Mouse (Mus musculus) gonadal fat pad, adult 2 months (tissue): ENCODE data around the gene Elk4. TPM values are rescaled to one million over a fixed set of nuclear protein-coding genes. Genes with fewer than 3 reads are reported as not detected.

Experiments used
- DNase-seq: peaks from one replicate; pipeline ENCODE4 v3.0.0-alpha.2; 2012; ENCODE audit warnings: low read depth
- polyA plus RNA-seq: library from polyadenylated mRNA; depleted of rRNA; stranded (reverse); fragments of >200 nt; gene quantifications from 2 replicates; pipeline ENCODE4 v1.2.3, GENCODE M21; 2012

Gene Elk4
- polyA plus RNA-seq, 1 experiment: 18.4 TPM

- DNase-seq: no peak
Observed at GRCm38 (mm10) chr1:131987432-131987831, 20.0 kb upstream of the Elk4 start.

GRCm38 (mm10) chr1:131989476-131989875 is 17.9 kb upstream of the Elk4 start:
- DNase-seq: no peak

DNA sequence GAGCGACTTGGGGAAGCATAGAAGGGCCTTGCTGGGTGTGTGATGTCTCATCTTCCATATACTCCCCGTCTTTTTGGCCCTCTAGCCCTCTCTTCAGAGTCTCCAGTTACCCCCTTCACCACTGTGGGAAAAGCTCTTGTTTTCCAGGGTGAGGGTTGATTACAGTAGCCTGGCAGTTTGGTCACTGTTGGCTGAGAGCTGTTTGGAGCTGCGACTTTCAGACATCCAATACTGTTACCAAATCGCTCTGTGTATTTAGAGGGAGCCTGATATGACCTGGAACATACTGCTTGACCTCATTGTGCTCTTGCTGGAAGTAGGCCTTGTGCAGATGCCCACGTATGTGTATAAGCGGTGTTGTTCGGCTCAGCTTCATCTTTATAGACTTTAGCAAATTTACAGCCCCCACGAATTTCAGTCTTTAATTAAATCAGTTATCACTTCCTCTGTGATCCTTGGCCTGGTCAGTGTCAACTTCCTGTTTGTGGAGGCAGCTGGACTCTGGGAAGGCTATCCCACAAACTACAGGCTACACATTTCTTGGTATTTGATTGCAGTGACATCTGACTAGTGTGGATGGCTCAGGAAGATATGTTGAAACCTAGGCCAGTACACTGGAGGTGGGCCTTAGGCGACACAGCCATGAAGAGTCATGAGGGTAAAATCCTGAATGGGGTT is 17.2 kb upstream of the Elk4 start:
- DNase-seq: no peak

DNA sequence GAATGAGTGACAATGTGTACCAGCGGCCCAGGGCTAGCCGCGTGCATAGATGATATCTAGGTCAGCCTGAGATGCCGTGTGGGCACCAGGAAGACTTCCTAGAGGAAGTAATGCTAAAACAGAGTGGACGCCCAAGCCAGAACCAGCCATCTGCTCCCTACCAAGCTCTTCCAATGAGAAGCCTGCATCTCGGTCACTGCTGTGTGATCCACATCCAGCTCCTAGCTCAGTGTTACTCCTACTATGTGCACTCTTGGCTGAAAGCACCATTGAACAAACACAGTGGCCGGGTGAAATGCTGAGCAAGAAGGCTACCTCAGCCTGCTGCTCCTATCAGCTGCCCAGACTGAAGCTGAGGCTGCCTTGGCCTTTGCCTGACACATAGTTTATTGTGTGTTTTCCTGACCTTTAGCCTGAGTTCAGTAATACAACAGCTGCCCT is 14.8 kb upstream of the Elk4 start:
- no peak for DNase-seq

GRCm38 (mm10) chr1:131993169-131994040 is 14.0 kb upstream of the Elk4 start:
- DNase-seq: no peak

DNA sequence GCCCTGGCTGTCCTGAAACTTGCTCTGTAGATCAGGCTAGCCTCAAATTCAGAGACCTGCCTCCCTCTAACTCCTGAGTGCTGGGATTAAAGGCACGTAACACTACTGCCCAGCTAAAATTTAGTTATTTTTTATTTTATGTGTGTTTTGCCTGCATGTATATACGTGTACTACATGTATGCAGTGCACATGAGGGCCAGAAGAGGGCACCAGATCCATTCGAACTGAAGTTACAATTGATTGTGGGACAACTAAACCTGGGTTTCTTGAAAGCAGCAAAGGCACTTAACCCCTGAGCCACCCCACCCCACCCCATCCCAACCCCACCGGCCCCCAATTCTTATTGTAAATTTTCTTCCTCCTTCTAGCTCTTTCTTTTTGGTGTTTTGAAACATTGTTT is 12.3 kb upstream of the Elk4 start:
- DNase-seq: no peak

- no peak for DNase-seq
Observed at GRCm38 (mm10) chr1:132000506-132000905, 6.9 kb upstream of the Elk4 start.

DNA sequence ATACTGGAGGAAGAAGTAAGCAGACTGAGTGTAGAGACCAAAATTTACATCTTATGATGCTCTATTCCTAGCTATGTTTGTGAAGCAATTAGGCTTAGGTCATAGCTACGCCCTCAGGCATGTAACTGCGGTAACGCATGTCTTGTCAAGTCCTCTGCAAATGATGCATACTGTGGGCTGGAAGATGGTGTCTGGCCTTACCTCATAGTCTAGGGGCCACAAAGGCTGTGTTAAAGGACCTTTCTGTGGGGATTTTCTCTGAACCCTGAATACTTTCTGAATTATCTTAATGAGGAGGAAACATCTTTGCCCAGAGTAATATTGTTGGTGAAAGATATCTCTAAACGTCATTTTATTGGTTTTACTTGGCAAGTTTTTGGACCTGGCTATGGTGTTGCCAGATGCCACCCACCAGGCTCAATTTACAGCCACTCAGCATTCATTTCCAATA is 5.5 kb upstream of the Elk4 start:
- DNase-seq: no peak

DNA sequence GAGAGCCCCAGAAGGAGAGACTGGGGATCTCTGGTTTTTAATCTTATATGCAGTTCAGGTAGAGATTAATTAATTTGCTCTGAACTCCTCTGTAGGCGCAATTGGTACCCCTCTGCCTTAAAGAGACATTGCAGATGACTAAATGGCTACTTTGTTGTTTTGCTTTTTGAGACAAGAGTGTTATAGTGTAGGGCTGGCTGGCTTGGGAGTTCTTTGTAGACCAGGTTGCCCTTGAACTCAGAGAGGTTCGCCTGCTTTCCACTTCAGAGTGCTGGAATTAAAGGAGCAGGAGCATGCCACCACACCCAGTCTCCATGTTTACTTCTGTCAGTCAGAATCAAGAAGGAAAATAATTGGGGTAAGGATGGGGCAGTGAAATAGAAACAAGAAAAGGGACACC is 4.3 kb upstream of the Elk4 start:
- no peak for DNase-seq

- DNase-seq: no peak
Observed at GRCm38 (mm10) chr1:132003817-132004216, 3.6 kb upstream of the Elk4 start.

GRCm38 (mm10) chr1:132004574-132005180 is 2.7 kb upstream of the Elk4 start:
- no peak for DNase-seq

GRCm38 (mm10) chr1:132005466-132005865 is 1.9 kb upstream of the Elk4 start:
- no peak for DNase-seq

DNA sequence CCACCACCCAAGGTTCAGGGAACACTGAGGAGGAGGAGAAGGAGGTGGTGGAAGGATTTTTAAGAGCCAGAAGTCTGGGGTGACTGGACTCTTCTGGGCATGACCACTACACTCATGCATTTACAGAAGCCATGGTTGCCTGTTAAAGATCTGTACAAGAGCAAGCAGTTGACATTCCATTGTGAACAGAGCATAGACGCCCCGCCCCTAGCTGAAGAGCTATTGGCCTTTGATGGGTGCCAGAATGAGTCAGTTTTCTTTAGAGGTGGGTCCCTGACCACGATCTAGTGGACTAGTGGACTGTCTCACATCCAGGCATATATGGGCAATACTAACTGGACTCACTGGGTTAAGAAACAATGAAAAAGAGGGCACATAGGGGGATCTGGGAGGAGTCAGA is 1.4 kb upstream of the Elk4 start:
- DNase-seq: no peak

- no peak for DNase-seq
Observed at GRCm38 (mm10) chr1:132006721-132007120, 686 bp upstream of the Elk4 start.

- no peak for DNase-seq
Observed at GRCm38 (mm10) chr1:132007828-132008827, 721 bp downstream of the Elk4 start.

GRCm38 (mm10) chr1:132008881-132009644 is 1.7 kb downstream of the Elk4 start:
- no peak for DNase-seq

DNA sequence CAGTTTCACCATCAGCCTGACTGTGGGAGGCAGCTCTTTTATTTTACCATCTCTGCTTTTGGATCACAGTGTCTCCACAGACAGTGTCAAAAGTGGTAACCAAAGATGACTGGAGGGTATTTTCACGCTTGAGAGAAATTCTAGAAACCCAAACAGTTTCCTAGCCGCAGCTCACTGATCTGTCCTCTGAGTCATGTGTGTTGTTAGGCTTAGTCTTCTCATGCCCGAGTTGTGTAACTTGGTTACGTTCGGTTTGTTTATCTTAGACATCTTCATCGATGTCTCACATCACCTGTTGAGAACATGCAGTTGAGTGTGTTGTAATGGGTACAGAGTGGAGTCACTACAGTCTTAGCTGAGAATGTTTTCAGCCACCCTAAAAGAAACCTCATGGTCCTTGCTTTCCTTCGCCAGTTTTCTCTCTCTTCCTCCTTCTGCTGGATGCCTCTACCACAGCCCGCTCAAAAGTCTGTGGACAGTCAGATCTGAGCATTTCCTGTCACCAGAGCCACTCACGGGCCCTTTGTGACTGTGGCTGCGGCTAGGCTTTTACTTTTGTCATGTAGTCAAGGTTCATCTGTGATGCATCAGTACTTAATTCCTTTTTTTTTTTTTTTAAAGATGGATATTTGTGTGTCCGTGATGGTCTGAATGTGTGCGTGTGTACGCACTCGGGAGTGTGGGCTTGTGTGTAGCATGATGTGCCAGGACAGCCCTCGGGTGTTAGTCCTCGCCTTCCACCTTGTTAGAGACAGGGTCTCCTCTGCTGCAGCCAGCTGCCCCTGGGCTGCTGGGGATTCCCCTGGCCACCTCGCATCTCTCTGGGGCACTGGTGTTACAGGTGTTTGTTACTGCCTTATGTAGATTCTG is 3.5 kb downstream of the Elk4 start:
- peak; percentile 95 for DNase-seq

- DNase-seq: no peak
Observed at GRCm38 (mm10) chr1:132011785-132012184, 4.4 kb downstream of the Elk4 start.

- no peak for DNase-seq
Observed at GRCm38 (mm10) chr1:132012861-132013260, 5.5 kb downstream of the Elk4 start.

- DNase-seq: no peak
Observed at GRCm38 (mm10) chr1:132014800-132015199, 7.4 kb downstream of the Elk4 start.
